Mouse (Mus musculus) kidney, postnatal 10 days (tissue): ENCODE measurements around the gene Aebp1.

Source experiments
- DNase-seq: peaks from one replicate; pipeline ENCODE4 v3.0.0; 2021; ENCODE audit warnings: mixed read lengths

Aebp1 gene

GRCm38 (mm10) chr11:5897839-5898238 lies 36.1 kb downstream of the Aebp1 start:
- peak; percentile 29 for DNase-seq

- no peak for DNase-seq
Observed at GRCm38 (mm10) chr11:5898531-5898930, 36.8 kb downstream of the Aebp1 start, which contains the start of gene Myl7. Gene Myl7 (minus strand): TSS chr11:5898782.

GRCm38 (mm10) chr11:5899286-5899685 lies 37.5 kb downstream of the Aebp1 start:
- DNase-seq = no peak

- DNase-seq = no peak
Observed at GRCm38 (mm10) chr11:5901320-5901719, 39.6 kb downstream of the Aebp1 start.

GRCm38 (mm10) chr11:5901950-5902349 lies 40.2 kb downstream of the Aebp1 start:
- DNase-seq = peak; percentile 72

GRCm38 (mm10) chr11:5902390-5902789 lies 40.6 kb downstream of the Aebp1 start:
- no peak for DNase-seq

- no peak for DNase-seq
Observed at GRCm38 (mm10) chr11:5903844-5904243, 42.1 kb downstream of the Aebp1 start.

GRCm38 (mm10) chr11:5904357-5904756 lies 42.6 kb downstream of the Aebp1 start:
- DNase-seq = no peak

- DNase-seq = no peak
Observed at GRCm38 (mm10) chr11:5904871-5905270, 43.1 kb downstream of the Aebp1 start.

- DNase-seq = no peak
Observed at GRCm38 (mm10) chr11:5905778-5906518, 44.2 kb downstream of the Aebp1 start.

- DNase-seq = peak; percentile 1
Observed at GRCm38 (mm10) chr11:5907096-5907495, 45.3 kb downstream of the Aebp1 start.

GRCm38 (mm10) chr11:5908642-5909041 lies 46.9 kb downstream of the Aebp1 start:
- DNase-seq = no peak

- peak; percentile 82 for DNase-seq
Observed at GRCm38 (mm10) chr11:5912635-5913034, 50.9 kb downstream of the Aebp1 start.

- DNase-seq = no peak
Observed at GRCm38 (mm10) chr11:5913256-5913655, 51.5 kb downstream of the Aebp1 start.

- no peak for DNase-seq
Observed at GRCm38 (mm10) chr11:5913936-5914335, 52.2 kb downstream of the Aebp1 start.

- no peak for DNase-seq
Observed at GRCm38 (mm10) chr11:5914940-5915339, 53.2 kb downstream of the Aebp1 start.

GRCm38 (mm10) chr11:5915429-5916177 lies 53.9 kb downstream of the Aebp1 start:
- no peak for DNase-seq

GRCm38 (mm10) chr11:5916178-5916548 lies 54.4 kb downstream of the Aebp1 start:
- no peak for DNase-seq

GRCm38 (mm10) chr11:5918111-5918510 lies 56.4 kb downstream of the Aebp1 start:
- no peak for DNase-seq

GRCm38 (mm10) chr11:5919606-5920005 lies 57.9 kb downstream of the Aebp1 start:
- DNase-seq = no peak

- peak; percentile 39 for DNase-seq
Observed at GRCm38 (mm10) chr11:5920323-5920960, 58.7 kb downstream of the Aebp1 start.
